Mouse (Mus musculus) ES-E14 (cell line): ENCODE results near the gene Nfx1.

Experiments used
- MAFK ChIP-seq: IDR thresholded peaks from 2 replicates; pipeline ENCODE4 v1.6.1; 2014; ENCODE audit warnings: mild to moderate bottlenecking, low read depth, low read length, inconsistent platforms; ENCODE audit not compliant: insufficient read depth
- ZNF384 ChIP-seq: IDR thresholded peaks from 2 replicates; pipeline ENCODE4 v1.6.1; 2012; ENCODE audit warnings: low read depth, low read length, inconsistent platforms

- TF ChIP-seq MAFK (no peak), ZNF384 (no peak)
Measured at GRCm38 (mm10) chr4:40997916-40998315, 27.2 kb downstream of the Nfx1 start.
